Comparison of ENCODE assay signal across 16 mouse cellular contexts in the genomic region with DNA sequence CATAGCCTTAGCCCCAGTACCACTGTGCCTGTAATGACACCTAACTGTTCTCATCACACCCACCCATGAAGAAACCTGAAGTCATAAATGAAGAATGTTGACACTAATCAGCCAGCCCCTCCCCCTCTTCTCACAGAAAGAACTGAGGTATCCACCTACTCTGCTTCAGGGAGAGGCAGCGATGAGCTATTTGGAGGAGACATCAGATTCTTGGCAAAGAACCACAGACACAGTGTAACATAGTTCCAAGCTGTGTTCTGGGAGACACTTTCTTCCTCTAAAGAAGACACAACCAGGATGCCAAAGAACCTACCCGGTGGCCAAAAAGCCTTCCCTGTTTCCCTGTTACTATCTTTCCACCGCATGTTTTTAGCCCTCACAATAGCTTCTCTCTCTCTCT.
A peak's percentile ranks its signal among the peaks of the same experiment; 100 is the strongest.
DNase-seq lines count a peak whose midpoint lies in the region; ATAC-seq lines count a peak whose summit lies in the region.
"Had no signal": no experiment of that assay in that cellular context is flagged by ENCODE, and none has a peak within 500 bp of the region (broad histone marks: within the 10 kb centered on the region; RNA-seq: fewer than 3 reads in every experiment).

No protein-coding gene starts in this region.

- H3K9ac ChIP-seq in heart, embryonic 11.5 days (ENCODE audit: low read depth, low read length): no peak overlapping the region
- H3K9ac ChIP-seq in hindbrain, embryonic 14.5 days: no peak overlapping the region
- H3K9ac ChIP-seq: heart, embryonic 13.5 days; liver, embryonic 13.5 days; midbrain, embryonic 12.5 days had no signal

- ATAC-seq in heart, embryonic 11.5 days (replicated peaks; ENCODE audit: insufficient number of reproducible peaks, low FRiP score, low TSS enrichment): no peak
- no peak for ATAC-seq in hindbrain, embryonic 14.5 days (ENCODE audit: low FRiP score)
- ATAC-seq: intestine, embryonic 16.5 days; Patski had no signal

- intact Hi-C loops in left cerebral cortex, postnatal 25 days (cut with DNase I): loop anchor here (5.0 kb wide), 3 partner anchors 189 to 349 kb away; no protein-coding TSS in a partner anchor

- H3K4me1 ChIP-seq in heart, embryonic 10.5 days: peaks cover 52% of the 10 kb centered on the region
- H3K4me1 ChIP-seq in heart, embryonic 11.5 days (ENCODE audit: control insufficient read depth, insufficient read depth, low read length): peaks cover 28% of the 10 kb centered on the region
- H3K4me1 ChIP-seq in hindbrain, embryonic 14.5 days (replicated peaks; ENCODE audit: control insufficient read depth, insufficient read depth, low read length): peaks cover 18% of the 10 kb centered on the region
- peaks cover 41% of the 10 kb centered on the region for H3K4me1 ChIP-seq in embryonic facial prominence, embryonic 10.5 days

- H3K4me2 ChIP-seq in heart, embryonic 11.5 days: no peak overlapping the region
- no peak overlapping the region for H3K4me2 ChIP-seq in hindbrain, embryonic 14.5 days (replicated peaks)
- H3K4me2 ChIP-seq: heart, embryonic 13.5 days; liver, embryonic 13.5 days; midbrain, embryonic 12.5 days had no signal

- DNase-seq in heart, embryonic 10.5 days (ENCODE audit: low spot score): no peak
- peak; percentile 89 for DNase-seq in brain, adult 2 months (ENCODE audit: low read depth, low spot score)
- DNase-seq in frontal cortex, postnatal 10 days (ENCODE audit: low spot score in 2 of 2): peak; percentile 21 to 60
- DNase-seq in left cerebral cortex, postnatal 25 days (ENCODE audit: low spot score in 2 of 2): peak; percentile 68 to 91
- no peak for DNase-seq in B cell, adult 2 months
- DNase-seq in hindbrain, embryonic 14.5 days (ENCODE audit: low spot score): no peak
- DNase-seq in embryonic facial prominence, embryonic 10.5 days (ENCODE audit: low spot score): no peak
- DNase-seq: liver, embryonic 13.5 days; lung, postnatal 10 days; thymus, postnatal 36 days had no signal

- H3K9me3 ChIP-seq in heart, embryonic 10.5 days: no peaks in the 10 kb centered on the region
- H3K9me3 ChIP-seq in heart, embryonic 11.5 days (replicated peaks; ENCODE audit: control insufficient read depth, low read length): 0 out of 2 replicates have a peak, but pooled peaks cover 3% of the 10 kb centered on the region
- H3K9me3 ChIP-seq in hindbrain, embryonic 14.5 days (ENCODE audit: control insufficient read depth, low read length): no peaks in the 10 kb centered on the region
- no peaks in the 10 kb centered on the region for H3K9me3 ChIP-seq in embryonic facial prominence, embryonic 10.5 days
- H3K9me3 ChIP-seq: heart, embryonic 13.5 days; liver, embryonic 13.5 days; midbrain, embryonic 12.5 days had no signal

- 0 out of 2 replicates have a peak overlapping the region, but pooled peaks have one; percentile 2 for H3K27ac ChIP-seq in heart, embryonic 10.5 days
- H3K27ac ChIP-seq in heart, embryonic 11.5 days (ENCODE audit: low read depth, low read length): no peak overlapping the region
- H3K27ac ChIP-seq in hindbrain, embryonic 14.5 days: no peak overlapping the region
- H3K27ac ChIP-seq in embryonic facial prominence, embryonic 10.5 days (replicated peaks): no peak overlapping the region
- H3K27ac ChIP-seq: heart, embryonic 13.5 days; hindbrain, embryonic 10.5 days; liver, embryonic 13.5 days; midbrain, embryonic 12.5 days had no signal

- no peaks in the 10 kb centered on the region for H3K27me3 ChIP-seq in heart, embryonic 10.5 days (ENCODE audit: insufficient read depth, poor library complexity, severe bottlenecking)
- H3K27me3 ChIP-seq in heart, embryonic 11.5 days (ENCODE audit: control insufficient read depth, insufficient read depth, low read length): no peaks in the 10 kb centered on the region
- H3K27me3 ChIP-seq in hindbrain, embryonic 14.5 days (ENCODE audit: control insufficient read depth, insufficient read depth, low read length): no peaks in the 10 kb centered on the region
- H3K27me3 ChIP-seq in embryonic facial prominence, embryonic 10.5 days (replicated peaks; ENCODE audit: low read depth, poor library complexity, severe bottlenecking): peaks cover 11% of the 10 kb centered on the region; the same call in 1 of the 2 replicates
- H3K27me3 ChIP-seq: heart, embryonic 13.5 days; liver, embryonic 13.5 days had no signal

- H3K4me3 ChIP-seq in heart, embryonic 10.5 days: no peak overlapping the region
- H3K4me3 ChIP-seq in heart, embryonic 11.5 days (ENCODE audit: low read depth, low read length): no peak overlapping the region
- no peak overlapping the region for H3K4me3 ChIP-seq in hindbrain, embryonic 14.5 days (replicated peaks; ENCODE audit: low read length)
- no peak overlapping the region for H3K4me3 ChIP-seq in embryonic facial prominence, embryonic 10.5 days
- H3K4me3 ChIP-seq: heart, embryonic 13.5 days; hindbrain, embryonic 10.5 days; liver, embryonic 13.5 days; midbrain, embryonic 12.5 days had no signal

- 79% methylated on average over 3 of the region's 3 CpGs for WGBS in heart, embryonic 10.5 days
- 78% methylated on average over 3 of the region's 3 CpGs for WGBS in heart, embryonic 11.5 days (ENCODE audit: insufficient replicate concordance)
- WGBS in hindbrain, embryonic 14.5 days: 83% methylated on average over 3 of the region's 3 CpGs
- WGBS in embryonic facial prominence, embryonic 10.5 days: 88% methylated on average over 3 of the region's 3 CpGs

- no peaks in the 10 kb centered on the region for H3K36me3 ChIP-seq in heart, embryonic 10.5 days
- H3K36me3 ChIP-seq in heart, embryonic 11.5 days (ENCODE audit: control insufficient read depth, insufficient read depth, low read length): no peaks in the 10 kb centered on the region
- H3K36me3 ChIP-seq in hindbrain, embryonic 14.5 days (replicated peaks; ENCODE audit: control insufficient read depth, insufficient read depth): no peaks in the 10 kb centered on the region
- no peaks in the 10 kb centered on the region for H3K36me3 ChIP-seq in embryonic facial prominence, embryonic 10.5 days (replicated peaks)
- H3K36me3 ChIP-seq: heart, embryonic 13.5 days; hindbrain, embryonic 10.5 days; liver, embryonic 13.5 days; midbrain, embryonic 12.5 days had no signal

Comparison
In these comparisons a context has a peak if more than half of its experiments do, and no peak if none do; other contexts are left out.
1. DNase-seq: peak in brain, adult 2 months (single experiment), frontal cortex, postnatal 10 days (2 of 2) and left cerebral cortex, postnatal 25 days (2 of 2); none in heart, embryonic 10.5 days (single experiment), B cell, adult 2 months (0 of 2), hindbrain, embryonic 14.5 days (single experiment) and embryonic facial prominence, embryonic 10.5 days (single experiment).